Mouse (Mus musculus): ENCODE data around the gene Ermard. TPM values are rescaled to one million over a fixed set of nuclear protein-coding genes. Genes with fewer than 3 reads are reported as not detected.
"Not testable (repeated sequence)": the region's sequence is repeated elsewhere in the genome, so short reads cannot be mapped to it uniquely, and the experiment has no call there.

The Ermard gene
- polyA plus RNA-seq, 1 experiment from 2014 or later: 71.3 TPM

GRCm38 (mm10) chr17:15023878-15024492 lies 17.0 kb upstream of the Ermard start:
- H3K4me1 ChIP-seq (ENCODE audit: control insufficient read depth, insufficient read depth, low read length); H3K4me2 ChIP-seq (ENCODE audit: low read length); DNase-seq; H3K4me3 ChIP-seq (replicated peaks; ENCODE audit: low read depth, low read length); H3K9ac ChIP-seq (replicated peaks; ENCODE audit: low read length); H3K27me3 ChIP-seq (ENCODE audit: control insufficient read depth, insufficient read depth, low read length); H3K9me3 ChIP-seq (ENCODE audit: control insufficient read depth, low read length); H3K36me3 ChIP-seq (ENCODE audit: control insufficient read depth, insufficient read depth, low read length); H3K27ac ChIP-seq (replicated peaks; ENCODE audit: low read depth, low read length): not testable (repeated sequence)
- no CpG with 5 or more reads among the region's 97 CpGs for WGBS
- ATAC-seq (ENCODE audit: low FRiP score, low TSS enrichment): peak; percentile 87

- WGBS: no CpG with 5 or more reads among the region's 48 CpGs
- H3K27me3 ChIP-seq (ENCODE audit: control insufficient read depth, insufficient read depth, low read length); H3K4me2 ChIP-seq (ENCODE audit: low read length); DNase-seq; H3K4me1 ChIP-seq (ENCODE audit: control insufficient read depth, insufficient read depth, low read length); H3K36me3 ChIP-seq (ENCODE audit: control insufficient read depth, insufficient read depth, low read length); H3K9ac ChIP-seq (replicated peaks; ENCODE audit: low read length); H3K4me3 ChIP-seq (replicated peaks; ENCODE audit: low read depth, low read length); H3K9me3 ChIP-seq (ENCODE audit: control insufficient read depth, low read length); H3K27ac ChIP-seq (replicated peaks; ENCODE audit: low read depth, low read length): not testable (repeated sequence)
- ATAC-seq (ENCODE audit: low FRiP score, low TSS enrichment): peak; percentile 93
Observed at GRCm38 (mm10) chr17:15024502-15025193, 16.4 kb upstream of the Ermard start.

GRCm38 (mm10) chr17:15025513-15025912 lies 15.5 kb upstream of the Ermard start:
- WGBS: no CpG with 5 or more reads among the region's 6 CpGs
- ATAC-seq (ENCODE audit: low FRiP score, low TSS enrichment); H3K9me3 ChIP-seq (ENCODE audit: control insufficient read depth, low read length); H3K36me3 ChIP-seq (ENCODE audit: control insufficient read depth, insufficient read depth, low read length); H3K27ac ChIP-seq (replicated peaks; ENCODE audit: low read depth, low read length); H3K4me3 ChIP-seq (replicated peaks; ENCODE audit: low read depth, low read length); DNase-seq; H3K27me3 ChIP-seq (ENCODE audit: control insufficient read depth, insufficient read depth, low read length); H3K4me1 ChIP-seq (ENCODE audit: control insufficient read depth, insufficient read depth, low read length); H3K4me2 ChIP-seq (ENCODE audit: low read length); H3K9ac ChIP-seq (replicated peaks; ENCODE audit: low read length): not testable (repeated sequence)

GRCm38 (mm10) chr17:15031414-15031813 lies 9.6 kb upstream of the Ermard start:
- H3K9ac ChIP-seq (replicated peaks; ENCODE audit: low read length); H3K36me3 ChIP-seq (ENCODE audit: control insufficient read depth, insufficient read depth, low read length); H3K4me1 ChIP-seq (ENCODE audit: control insufficient read depth, insufficient read depth, low read length); H3K4me3 ChIP-seq (replicated peaks; ENCODE audit: low read depth, low read length); H3K4me2 ChIP-seq (ENCODE audit: low read length); H3K27me3 ChIP-seq (ENCODE audit: control insufficient read depth, insufficient read depth, low read length); ATAC-seq (ENCODE audit: low FRiP score, low TSS enrichment); H3K9me3 ChIP-seq (ENCODE audit: control insufficient read depth, low read length); H3K27ac ChIP-seq (replicated peaks; ENCODE audit: low read depth, low read length); DNase-seq: not testable (repeated sequence)
- WGBS: no CpG with 5 or more reads among the region's 4 CpGs

- H3K9me3 ChIP-seq (ENCODE audit: control insufficient read depth, low read length); ATAC-seq (ENCODE audit: low FRiP score, low TSS enrichment); H3K4me1 ChIP-seq (ENCODE audit: control insufficient read depth, insufficient read depth, low read length); H3K36me3 ChIP-seq (ENCODE audit: control insufficient read depth, insufficient read depth, low read length); H3K27me3 ChIP-seq (ENCODE audit: control insufficient read depth, insufficient read depth, low read length); DNase-seq; H3K4me3 ChIP-seq (replicated peaks; ENCODE audit: low read depth, low read length); H3K9ac ChIP-seq (replicated peaks; ENCODE audit: low read length); H3K27ac ChIP-seq (replicated peaks; ENCODE audit: low read depth, low read length); H3K4me2 ChIP-seq (ENCODE audit: low read length): not testable (repeated sequence)
- WGBS: no CpG with 5 or more reads among the region's 3 CpGs
Observed at GRCm38 (mm10) chr17:15040455-15040854, 553 bp upstream of the Ermard start.

- not testable (repeated sequence) for H3K27me3 ChIP-seq (ENCODE audit: control insufficient read depth, insufficient read depth, low read length); H3K4me1 ChIP-seq (ENCODE audit: control insufficient read depth, insufficient read depth, low read length); H3K9me3 ChIP-seq (ENCODE audit: control insufficient read depth, low read length); H3K9ac ChIP-seq (replicated peaks; ENCODE audit: low read length); H3K27ac ChIP-seq (replicated peaks; ENCODE audit: low read depth, low read length); H3K4me3 ChIP-seq (replicated peaks; ENCODE audit: low read depth, low read length); H3K36me3 ChIP-seq (ENCODE audit: control insufficient read depth, insufficient read depth, low read length); DNase-seq; ATAC-seq (ENCODE audit: low FRiP score, low TSS enrichment); H3K4me2 ChIP-seq (ENCODE audit: low read length)
- WGBS: no CpG with 5 or more reads among the region's 1 CpGs
Observed at GRCm38 (mm10) chr17:15050338-15050737, 9.3 kb downstream of the Ermard start.

- ATAC-seq (ENCODE audit: low FRiP score, low TSS enrichment): not testable (repeated sequence)
Observed at GRCm38 (mm10) chr17:15052766-15053165, 11.8 kb downstream of the Ermard start.

GRCm38 (mm10) chr17:15053183-15053828 lies 12.3 kb downstream of the Ermard start:
- H3K4me3 ChIP-seq (replicated peaks; ENCODE audit: low read depth, low read length); H3K4me2 ChIP-seq (ENCODE audit: low read length); H3K9me3 ChIP-seq (ENCODE audit: control insufficient read depth, low read length); H3K4me1 ChIP-seq (ENCODE audit: control insufficient read depth, insufficient read depth, low read length); H3K27ac ChIP-seq (replicated peaks; ENCODE audit: low read depth, low read length); H3K27me3 ChIP-seq (ENCODE audit: control insufficient read depth, insufficient read depth, low read length); ATAC-seq (ENCODE audit: low FRiP score, low TSS enrichment); DNase-seq; H3K9ac ChIP-seq (replicated peaks; ENCODE audit: low read length): not testable (repeated sequence)
- WGBS: 93% methylated on average over 5 of the region's 8 CpGs
- peaks cover 28% of the 10 kb centered on the region for H3K36me3 ChIP-seq (ENCODE audit: control insufficient read depth, insufficient read depth, low read length)

More at GRCm38 (mm10) chr17:15052766-15053165, 11.8 kb downstream of the Ermard start:
- H3K9ac ChIP-seq (replicated peaks; ENCODE audit: low read length); H3K4me3 ChIP-seq (replicated peaks; ENCODE audit: low read depth, low read length); H3K4me1 ChIP-seq (ENCODE audit: control insufficient read depth, insufficient read depth, low read length); DNase-seq; H3K27ac ChIP-seq (replicated peaks; ENCODE audit: low read depth, low read length); H3K27me3 ChIP-seq (ENCODE audit: control insufficient read depth, insufficient read depth, low read length); H3K9me3 ChIP-seq (ENCODE audit: control insufficient read depth, low read length); H3K4me2 ChIP-seq (ENCODE audit: low read length): not testable (repeated sequence)
- 69% methylated on average over 1 of the region's 1 CpGs for WGBS
- H3K36me3 ChIP-seq (ENCODE audit: control insufficient read depth, insufficient read depth, low read length): peaks cover 23% of the 10 kb centered on the region

All from midbrain, embryonic 14.5 days (tissue).